Mouse (Mus musculus) liver, adult 2 months (tissue): ENCODE measurements around the gene Marveld1.

ENCODE experiments used
- CTCF ChIP-seq: fragments of 200-500 bp; IDR thresholded peaks from 2 replicates; pipeline ENCODE4 v1.5.1; 2011; ENCODE audit warnings: low read depth, low read length, control low read depth
- POLR2A ChIP-seq: fragments of 200-500 bp; IDR thresholded peaks from 2 replicates; pipeline ENCODE4 v1.6.1; 2011; ENCODE audit warnings: low read length, control low read depth; ENCODE audit not compliant: insufficient read depth; ENCODE audit errors: extremely low read depth

DNA sequence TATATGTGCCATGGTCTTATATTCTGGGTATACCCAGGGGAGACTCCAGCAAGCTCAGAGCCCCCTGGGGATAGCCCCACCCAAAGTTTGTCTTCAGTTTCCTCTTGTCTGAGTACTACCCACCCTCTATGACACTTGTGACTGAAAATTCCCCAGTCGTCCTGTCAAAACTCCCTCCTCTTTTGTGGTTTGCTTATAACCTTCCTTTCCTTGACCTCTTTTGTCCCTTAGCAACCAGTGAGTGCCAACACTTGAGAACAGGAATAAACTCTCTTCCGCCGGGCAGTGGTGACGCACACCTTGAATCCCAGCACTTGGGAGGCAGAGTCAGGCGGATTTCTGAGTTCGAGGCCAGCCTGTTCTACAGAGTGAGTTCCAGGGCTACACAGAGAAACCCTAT is 3.1 kb upstream of the Marveld1 start:
- TF ChIP-seq CTCF (no peak), POLR2A (no peak)
